Mouse (Mus musculus) gastrocnemius, adult 8-10 months (tissue): ENCODE data around the gene Crb1. TPM values are rescaled to one million over a fixed set of nuclear protein-coding genes. Genes with fewer than 3 reads are reported as not detected.

Source experiments
- total RNA-seq, 4 experiments: library from RNA; stranded (reverse); gene quantifications; 2 replicates each; pipeline ENCODE4 v1.2.4; 2022

Gene Crb1
- total RNA-seq, 4 experiments from 2014 or later = not detected

Other genes with a start within 250 kb of the Crb1 start
- 10 to 100 TPM; 15.1 to 21.2 (median 16.1) TPM for gene Zbtb41, start 45.2 kb upstream of the Crb1 start, total RNA-seq
- under 1 TPM in 2 of 4 experiments, not detected in 2; 0.05 to 0.12 TPM for gene Aspm, start 77.7 kb upstream of the Crb1 start, total RNA-seq
- not detected for gene F13b, start 124.6 kb upstream of the Crb1 start, total RNA-seq
- not detected for gene Cfhr1, start 183.2 kb upstream of the Crb1 start, total RNA-seq